Mouse (Mus musculus) lung, embryonic 14.5 days (tissue): ENCODE measurements around the gene Hspa5. TPM values are rescaled to one million over a fixed set of nuclear protein-coding genes. Genes with fewer than 3 reads are reported as not detected.
A peak's percentile ranks its signal among the peaks of the same experiment; 100 is the strongest.
"Not testable (repeated sequence)": the region's sequence is repeated elsewhere in the genome, so short reads cannot be mapped to it uniquely, and the experiment has no call there.

Experiments
- ATAC-seq: fragments of 200-750 bp; cut with Nextera tagmentation; 2 replicates; pipeline ENCODE4 v1.8.0; 2017; ENCODE audit warnings: mild to moderate bottlenecking, moderate TSS enrichment, moderate library complexity; ENCODE audit not compliant: insufficient read depth
- DNase-seq: peaks from one replicate; pipeline ENCODE4 v3.0.0-alpha.2; 2015
- H3K27ac ChIP-seq: fragments of 300-500 bp; sonication (generic); 2 replicates; pipeline ENCODE4 v1.5.1; 2014; ENCODE audit warnings: low read depth, mild to moderate bottlenecking, moderate library complexity
- H3K27me3 ChIP-seq: fragments of 300-500 bp; sonication (generic); 2 replicates; pipeline ENCODE4 v1.6.1; 2014; ENCODE audit warnings: low read length, control low read depth; ENCODE audit not compliant: insufficient read depth
- H3K36me3 ChIP-seq: fragments of 300-500 bp; sonication (generic); 2 replicates; pipeline ENCODE4 v1.6.1; 2014; ENCODE audit warnings: control low read depth; ENCODE audit not compliant: insufficient read depth
- H3K4me1 ChIP-seq: fragments of 300-500 bp; sonication (generic); 2 replicates; pipeline ENCODE4 v1.6.1; 2014; ENCODE audit warnings: antibody characterized with exemption, control low read depth; ENCODE audit not compliant: insufficient read depth
- H3K4me2 ChIP-seq: fragments of 300-500 bp; sonication (generic); 2 replicates; pipeline ENCODE4 v1.6.1; 2014; ENCODE audit warnings: mild to moderate bottlenecking
- H3K4me3 ChIP-seq: fragments of 300-500 bp; sonication (generic); 2 replicates; pipeline ENCODE4 v1.5.1; 2014; ENCODE audit warnings: low read depth, low read length
- H3K9ac ChIP-seq: fragments of 300-500 bp; sonication (generic); 2 replicates; pipeline ENCODE4 v1.6.1; 2014
- H3K9me3 ChIP-seq: fragments of 300-500 bp; sonication (generic); 2 replicates; pipeline ENCODE4 v1.6.1; 2016; ENCODE audit warnings: low read depth, low read length, control low read depth
- CTCF ChIP-seq: IDR thresholded peaks from 2 replicates; pipeline ENCODE4 v1.5.1; 2016; ENCODE audit warnings: antibody characterized with exemption, low read depth
- WGBS: fragments of 180-500 bp; shearing (Covaris S2); extraction: QIAGEN DNeasy Blood & Tissue Kit; methylation state at CpG from one replicate; pipeline ENCODE4 v1.1.7; 2014; 5-methylcytosine and 5-hydroxymethylcytosine counted together
- polyA plus RNA-seq: library from polyadenylated mRNA; unstranded; fragments of >200 nt; fragmentation: Nextera tagmentation; extraction: Ambion mirVana; gene quantifications from 2 replicates; pipeline ENCODE4 v1.2.1, GENCODE M21; 2014

The Hspa5 gene
- polyA plus RNA-seq, 1 experiment from 2014 or later, result 981 TPM

- no peaks in the 10 kb centered on the region for H3K9me3 ChIP-seq
- no peak overlapping the region for H3K4me3 ChIP-seq
- DNase-seq (peak; percentile 71), ATAC-seq (no peak)
- H3K4me1 ChIP-seq, result no peaks in the 10 kb centered on the region
- no peak overlapping the region for H3K4me2 ChIP-seq
- WGBS, result 81% methylated on average over 2 of the region's 2 CpGs
- H3K27me3 ChIP-seq, result no peaks in the 10 kb centered on the region
- no peak overlapping the region; the same call in 1 of the 2 replicates for H3K27ac ChIP-seq
- no peak overlapping the region for H3K9ac ChIP-seq
- TF ChIP-seq CTCF, result peak; percentile 85
- peaks cover 70% of the 10 kb centered on the region for H3K36me3 ChIP-seq
These were observed 12.3 kb downstream of the Hspa5 start for GRCm38 (mm10) chr2:34784085-34784484.

- H3K4me2 ChIP-seq, result no peak overlapping the region
- TF ChIP-seq CTCF, result no peak
- H3K4me1 ChIP-seq, result no peaks in the 10 kb centered on the region
- H3K27me3 ChIP-seq, result no peaks in the 10 kb centered on the region
- H3K36me3 ChIP-seq, result peaks cover 54% of the 10 kb centered on the region
- ATAC-seq, result no peak
- no peak for DNase-seq
- no peak overlapping the region for H3K9ac ChIP-seq
- 90% methylated on average over 8 of the region's 8 CpGs for WGBS
- no peak overlapping the region for H3K27ac ChIP-seq
- H3K4me3 ChIP-seq, result no peak overlapping the region
- H3K9me3 ChIP-seq, result no peaks in the 10 kb centered on the region
These were observed 18.5 kb downstream of the Hspa5 start for GRCm38 (mm10) chr2:34790282-34790681.

GRCm38 (mm10) chr2:34792543-34792942, 20.8 kb downstream of the Hspa5 start:
- not testable (repeated sequence) for H3K9me3 ChIP-seq, H3K4me1 ChIP-seq, H3K9ac ChIP-seq, DNase-seq, H3K4me3 ChIP-seq, H3K27me3 ChIP-seq, H3K27ac ChIP-seq, H3K4me2 ChIP-seq, ATAC-seq
- 76% methylated on average over 2 of the region's 2 CpGs for WGBS
- peaks cover 35% of the 10 kb centered on the region for H3K36me3 ChIP-seq

GRCm38 (mm10) chr2:34794511-34794910, 22.7 kb downstream of the Hspa5 start:
- WGBS, result 92% methylated on average over 2 of the region's 2 CpGs
- H3K27ac ChIP-seq, result no peak overlapping the region
- H3K4me3 ChIP-seq, result no peak overlapping the region
- ATAC-seq (no peak), DNase-seq (no peak)
- H3K4me2 ChIP-seq, result no peak overlapping the region
- H3K36me3 ChIP-seq, result peaks cover 27% of the 10 kb centered on the region
- H3K27me3 ChIP-seq, result no peaks in the 10 kb centered on the region
- no peak for TF ChIP-seq CTCF
- no peak overlapping the region for H3K9ac ChIP-seq
- H3K4me1 ChIP-seq, result no peaks in the 10 kb centered on the region; the same call in 1 of the 2 replicates
- H3K9me3 ChIP-seq, result no peaks in the 10 kb centered on the region

- no peak for TF ChIP-seq CTCF
- no peak for DNase-seq
- H3K4me2 ChIP-seq, result no peak overlapping the region
- WGBS, result 88% methylated on average over 7 of the region's 7 CpGs
- H3K36me3 ChIP-seq, result peaks cover 22% of the 10 kb centered on the region
- no peak overlapping the region for H3K27ac ChIP-seq
- no peak overlapping the region for H3K4me3 ChIP-seq
- no peak for ATAC-seq
- no peak overlapping the region for H3K9ac ChIP-seq
- no peaks in the 10 kb centered on the region for H3K9me3 ChIP-seq
- H3K4me1 ChIP-seq, result no peaks in the 10 kb centered on the region; the same call in 1 of the 2 replicates
- no peaks in the 10 kb centered on the region for H3K27me3 ChIP-seq
These were observed 23.7 kb downstream of the Hspa5 start for GRCm38 (mm10) chr2:34795426-34795825.

GRCm38 (mm10) chr2:34799357-34800256, 27.8 kb downstream of the Hspa5 start, which contains the start of gene Rabepk:
Gene Rabepk (minus strand): TSS chr2:34799912.
- Histone ChIP-seq H3K27me3 (no peaks in the 10 kb centered on the region), H3K36me3 (peaks cover 9% of the 10 kb centered on the region; the same call in 1 of the 2 replicates), H3K4me2 (peak within 1 kb of the TSS; percentile 80), H3K9me3 (no peaks in the 10 kb centered on the region), H3K27ac (peak within 1 kb of the TSS; percentile 88), H3K9ac (peak within 1 kb of the TSS; percentile 78), H3K4me3 (peak within 1 kb of the TSS; percentile 72), H3K4me1 (no peaks in the 10 kb centered on the region; the same call in 1 of the 2 replicates)
- peak; percentile 94 for DNase-seq
- TF ChIP-seq CTCF, result no peak
- WGBS, result 4% methylated on average over 44 of the region's 44 CpGs
- peak; percentile 79 for ATAC-seq

- TF ChIP-seq CTCF, result no peak
- Histone ChIP-seq H3K4me2 (peak overlapping the region; percentile 80), H3K27ac (peak overlapping the region; percentile 88; the same call in 1 of the 2 replicates), H3K4me3 (peak overlapping the region; percentile 72), H3K9ac (peak overlapping the region; percentile 78), H3K27me3 (no peaks in the 10 kb centered on the region), H3K4me1 (no peaks in the 10 kb centered on the region; the same call in 1 of the 2 replicates), H3K36me3 (peaks cover 8% of the 10 kb centered on the region), H3K9me3 (no peaks in the 10 kb centered on the region)
- WGBS, result 74% methylated on average over 7 of the region's 7 CpGs
- ATAC-seq (no peak), DNase-seq (no peak)
These were observed 28.6 kb downstream of the Hspa5 start for GRCm38 (mm10) chr2:34800371-34800770.
